Mouse (Mus musculus): Measurements from ENCODE around the gene Il11ra1.
"Not testable (repeated sequence)": the region's sequence is repeated elsewhere in the genome, so short reads cannot be mapped to it uniquely, and the experiment has no call there.

DNA sequence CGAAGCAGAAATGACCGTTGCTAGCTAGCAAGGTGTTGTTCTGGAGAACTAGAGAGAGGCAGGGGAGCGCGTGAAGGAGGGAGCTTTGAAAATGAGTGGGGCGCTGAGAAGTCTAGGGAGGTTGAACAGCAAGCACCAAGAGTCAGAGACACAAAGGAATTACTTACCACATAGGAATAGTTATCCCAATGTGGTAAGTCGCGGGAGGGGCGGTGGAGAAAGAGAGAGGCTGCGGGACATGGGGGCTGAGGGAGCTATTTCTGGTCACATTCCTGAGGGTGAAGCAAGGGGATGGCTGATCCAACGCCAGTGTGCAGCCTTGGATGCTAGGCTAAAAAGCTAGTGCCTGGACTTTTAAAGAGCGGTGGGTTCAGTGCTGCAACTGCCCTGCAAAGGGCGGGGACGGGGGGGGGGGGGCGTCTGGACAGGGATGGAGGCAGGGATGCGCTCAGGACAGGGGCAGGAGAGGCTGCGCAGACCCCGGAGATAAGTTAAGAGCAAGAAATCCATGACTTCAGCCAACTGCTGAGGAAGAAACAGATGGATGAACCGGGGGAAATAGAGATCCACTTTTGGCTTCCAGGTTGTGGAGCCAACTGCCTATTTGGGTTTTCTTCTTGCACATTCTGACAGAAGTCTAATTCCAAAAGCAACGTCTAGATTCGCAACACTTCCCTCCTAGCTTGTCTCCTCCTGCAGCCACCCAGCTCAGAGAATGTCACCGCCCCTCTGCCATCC is 82.1 kb downstream of the Il11ra1 start:
- TF ChIP-seq POLR2A (IDR thresholded peaks at IDR 0.05; ENCODE audit: insufficient read depth, low read depth, low read length); CTCF (IDR thresholded peaks at IDR 0.05); EP300 (IDR thresholded peaks at IDR 0.05; ENCODE audit: insufficient read depth, low read depth, low read length): not testable (repeated sequence)

All from heart, adult 2 months (tissue).